Mouse (Mus musculus) bone marrow macrophage, adult 2 months (primary cell): ENCODE measurements around the gene Dip2c. TPM values are rescaled to one million over a fixed set of nuclear protein-coding genes. Genes with fewer than 3 reads are reported as not detected.

Experiments
- H3K27ac ChIP-seq: 2 replicates; pipeline ENCODE4 v1.5.1; 2012; ENCODE audit warnings: low read depth, low read length; ENCODE audit not compliant: insufficient read depth
- H3K4me1 ChIP-seq: 2 replicates; pipeline ENCODE4 v1.6.1; 2012; ENCODE audit warnings: low read length; ENCODE audit not compliant: control insufficient read depth, insufficient read depth
- H3K4me3 ChIP-seq: 2 replicates; pipeline ENCODE4 v1.5.1; 2012; ENCODE audit warnings: mild to moderate bottlenecking, low read length, moderate library complexity; ENCODE audit not compliant: insufficient read depth
- CTCF ChIP-seq: IDR thresholded peaks from 2 replicates; pipeline ENCODE4 v1.5.1; 2012; ENCODE audit warnings: low read depth, mild to moderate bottlenecking, low read length, moderate library complexity
- POLR2A ChIP-seq: IDR thresholded peaks from 2 replicates; pipeline ENCODE4 v1.6.1; 2012; ENCODE audit warnings: mild to moderate bottlenecking, low read depth, low read length, borderline replicate concordance
- polyA plus RNA-seq: library from polyadenylated mRNA; stranded (reverse); fragments of >200 nt; gene quantifications from 2 replicates; pipeline ENCODE4 v1.2.4, GENCODE M21; 2012; ENCODE audit not compliant: missing spikeins, insufficient read depth, insufficient read length

Gene Dip2c
- polyA plus RNA-seq, 1 experiment = 2.1 TPM

DNA sequence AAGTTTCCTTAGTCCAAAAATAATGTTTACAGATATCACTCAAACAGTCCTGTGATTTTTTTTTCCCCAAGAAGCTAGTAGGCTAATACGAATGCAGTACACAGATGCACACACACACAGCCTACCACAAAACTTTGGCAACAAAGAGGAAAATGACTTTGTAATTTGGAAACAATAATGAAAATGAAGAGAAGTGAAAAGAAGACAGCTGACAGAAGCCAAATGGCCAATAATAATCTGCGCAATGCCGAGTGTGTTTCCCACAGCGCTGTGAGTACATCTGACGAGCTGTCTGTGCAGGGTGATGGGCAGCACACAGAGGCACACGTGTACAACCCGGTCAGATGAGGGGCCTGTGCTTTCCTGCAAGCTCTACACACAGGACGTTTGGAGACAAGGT is 430.4 kb downstream of the Dip2c start:
- TF ChIP-seq CTCF = no peak
- no peak for TF ChIP-seq POLR2A
- Histone ChIP-seq H3K4me3 (no peak overlapping the region), H3K27ac (no peak overlapping the region), H3K4me1 (peaks cover 5% of the 10 kb centered on the region)

DNA sequence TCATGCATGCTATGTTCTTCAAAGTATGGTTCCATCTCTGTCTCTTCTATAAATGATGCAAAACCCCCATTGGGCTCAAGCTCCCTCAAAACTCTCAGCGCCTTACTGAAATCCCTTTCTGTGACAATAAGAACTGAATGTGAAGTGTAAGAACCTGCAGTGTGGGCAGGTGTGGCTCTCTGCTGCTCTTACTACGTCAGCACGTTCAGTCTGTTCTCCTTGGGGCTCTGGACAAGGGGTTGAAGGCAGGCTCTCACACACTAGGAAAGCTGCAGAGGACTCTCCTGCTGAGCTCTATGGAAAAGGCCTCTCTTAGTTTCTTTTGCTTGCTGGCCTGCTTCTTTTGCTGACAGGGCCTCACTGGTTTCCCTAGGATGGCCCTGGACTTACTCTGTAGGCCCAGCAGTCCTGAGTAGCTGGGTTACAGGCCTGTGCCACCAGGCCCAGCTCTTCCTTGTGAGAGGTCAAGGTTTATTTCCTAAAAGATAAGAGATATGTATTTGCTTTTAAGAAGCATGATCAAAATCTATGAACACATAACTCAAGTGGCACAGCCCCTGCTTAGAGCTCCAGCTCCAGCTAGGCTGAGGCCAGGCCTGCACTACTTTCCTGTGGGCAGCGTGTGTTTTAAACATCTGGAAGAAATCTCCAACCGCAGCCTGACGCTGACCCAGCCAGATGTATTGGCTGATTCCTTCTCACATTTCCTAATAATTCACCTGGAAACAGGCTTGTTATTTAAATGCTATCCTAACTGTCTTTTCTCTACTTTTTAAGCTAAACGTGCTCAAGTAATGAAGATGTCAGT is 432.3 kb downstream of the Dip2c start:
- Histone ChIP-seq H3K4me1 (peaks cover 5% of the 10 kb centered on the region), H3K27ac (no peak overlapping the region), H3K4me3 (no peak overlapping the region)
- no peak for TF ChIP-seq CTCF
- TF ChIP-seq POLR2A = no peak

DNA sequence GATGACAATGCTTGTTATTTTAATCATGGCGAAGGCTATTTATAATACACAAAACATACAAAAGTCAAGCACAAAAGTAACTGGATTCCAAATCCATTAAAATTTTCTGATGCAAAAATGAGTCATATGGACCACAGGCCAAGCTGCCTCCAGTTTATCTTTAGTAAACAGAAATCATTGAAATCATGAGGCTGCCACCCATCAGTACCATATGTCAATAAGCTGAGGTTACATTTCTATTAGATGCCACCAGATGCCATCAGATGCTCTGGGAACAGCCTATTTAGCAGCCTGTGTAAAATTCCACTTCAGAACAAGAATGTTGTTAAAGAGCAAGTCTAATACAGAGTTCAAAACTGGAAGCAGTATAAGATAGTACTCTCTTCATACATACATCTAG is 436.1 kb downstream of the Dip2c start:
- Histone ChIP-seq H3K4me1 (peaks cover 6% of the 10 kb centered on the region), H3K4me3 (no peak overlapping the region), H3K27ac (no peak overlapping the region)
- TF ChIP-seq POLR2A (no peak), CTCF (no peak)

DNA sequence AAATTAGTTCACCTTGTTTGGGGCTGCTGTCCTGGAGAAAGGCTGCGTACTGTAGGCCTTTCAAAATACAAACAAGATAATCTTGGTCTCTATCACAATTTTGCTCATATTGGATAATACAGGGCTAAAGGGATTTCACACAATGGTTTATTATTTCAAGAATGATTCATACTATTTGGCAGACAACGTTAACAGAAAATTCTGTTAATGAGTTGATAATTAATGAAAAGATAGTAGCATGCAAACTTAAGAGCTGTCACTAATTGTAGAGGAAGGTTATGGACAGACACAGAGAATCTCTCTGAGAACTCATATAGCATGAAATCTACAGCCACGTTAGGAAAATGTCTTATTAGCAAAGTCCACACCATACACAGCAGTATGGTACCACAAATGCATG is 436.6 kb downstream of the Dip2c start:
- TF ChIP-seq CTCF (no peak), POLR2A (no peak)
- Histone ChIP-seq H3K4me1 (peaks cover 3% of the 10 kb centered on the region), H3K27ac (no peak overlapping the region), H3K4me3 (no peak overlapping the region)

DNA sequence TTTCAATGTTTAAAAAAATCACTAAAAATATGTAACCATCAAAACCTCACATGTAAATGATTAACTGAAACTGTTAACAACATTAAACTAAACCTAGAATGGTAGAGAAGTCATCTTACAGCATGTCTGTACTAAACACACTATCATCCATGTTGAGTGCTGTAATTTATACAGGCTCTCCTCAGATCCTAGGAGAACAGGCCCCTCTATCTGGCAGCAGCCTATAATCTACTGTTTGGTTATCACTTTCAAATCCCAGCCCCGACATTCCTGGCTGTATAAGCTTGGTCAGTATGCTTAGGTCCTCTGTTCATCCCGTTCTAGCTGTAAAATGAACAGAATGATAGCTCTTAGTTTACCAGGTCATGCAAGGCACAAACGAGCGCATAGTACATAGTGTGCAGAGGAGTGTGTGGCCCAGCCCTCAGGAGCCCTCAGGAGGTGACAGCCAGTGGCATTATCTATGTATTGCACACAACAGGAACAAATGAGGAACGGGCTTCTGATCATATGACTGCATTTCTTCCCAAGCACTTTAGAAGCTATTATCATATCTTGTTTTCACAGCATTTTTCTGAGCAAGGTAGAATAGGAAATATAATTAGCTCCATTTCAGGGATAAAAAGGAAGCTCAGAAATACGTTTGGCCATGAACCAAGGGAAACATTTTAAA is 437.3 kb downstream of the Dip2c start:
- no peak overlapping the region for H3K4me3 ChIP-seq
- 0 out of 2 replicates have a peak, but pooled peaks cover 3% of the 10 kb centered on the region for H3K4me1 ChIP-seq
- H3K27ac ChIP-seq = no peak overlapping the region
- TF ChIP-seq CTCF = no peak
- TF ChIP-seq POLR2A = no peak

DNA sequence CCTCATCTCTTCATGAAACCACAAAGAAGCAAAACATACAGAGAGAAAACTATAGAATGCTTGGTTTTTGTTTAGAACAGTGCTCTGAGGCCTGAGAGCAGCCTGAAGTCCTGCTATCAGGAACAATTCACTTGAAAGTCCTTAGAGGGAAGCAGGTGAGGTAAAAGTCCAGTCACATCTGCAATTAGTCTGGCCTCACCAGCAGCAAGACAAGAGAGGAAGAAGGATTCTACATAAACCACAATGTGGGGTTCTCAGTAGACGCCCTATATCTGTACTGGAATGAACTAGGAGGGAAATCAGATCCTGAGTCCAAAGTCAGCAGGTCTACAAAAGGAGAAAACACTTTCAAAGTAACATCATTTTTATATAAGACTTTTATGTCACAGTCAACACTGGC is 438.9 kb downstream of the Dip2c start:
- 0 out of 2 replicates have a peak, but pooled peaks cover 3% of the 10 kb centered on the region for H3K4me1 ChIP-seq
- TF ChIP-seq CTCF = no peak
- no peak for TF ChIP-seq POLR2A
- no peak overlapping the region for H3K4me3 ChIP-seq
- no peak overlapping the region for H3K27ac ChIP-seq

Other genes starting within 250 kb of the Dip2c start
- gene Larp4b, start 182.6 kb upstream of the Dip2c start, polyA plus RNA-seq = 51.6 and 54.1 TPM in 2 replicates